Mouse (Mus musculus): ENCODE measurements around the gene Dnm2. TPM values are rescaled to one million over a fixed set of nuclear protein-coding genes. Genes with fewer than 3 reads are reported as not detected.

Gene Dnm2
- polyA plus RNA-seq, 1 experiment: 86.2 TPM

GRCm38 (mm10) chr9:21432066-21432465, 7.4 kb downstream of the Dnm2 start:
- no peak for TF ChIP-seq CTCF (IDR thresholded peaks at IDR 0.05; ENCODE audit: low read depth, low read length)
- TF ChIP-seq POLR2A (IDR thresholded peaks at IDR 0.05; ENCODE audit: insufficient read depth, low read length): no peak
- peak; percentile 60; the same call in 1 of the 2 replicates for TF ChIP-seq EP300 (IDR thresholded peaks at IDR 0.05; ENCODE audit: insufficient read depth, low read depth, low read length)
- Histone ChIP-seq H3K4me1 (ENCODE audit: control insufficient read depth, insufficient read depth, low read length) (peaks cover 6% of the 10 kb centered on the region), H3K9me3 (replicated peaks; ENCODE audit: control insufficient read depth, insufficient read depth, low read length, poor library complexity, severe bottlenecking) (no peaks in the 10 kb centered on the region), H3K36me3 (ENCODE audit: control insufficient read depth, insufficient read depth, low read length, poor library complexity, severe bottlenecking) (no peaks in the 10 kb centered on the region), H3K27ac (ENCODE audit: insufficient read depth, low read length) (peak overlapping the region; percentile 44), H3K27me3 (ENCODE audit: control insufficient read depth, insufficient read depth, low read length, poor library complexity, severe bottlenecking) (no peaks in the 10 kb centered on the region), H3K9ac (ENCODE audit: low read depth, poor library complexity, severe bottlenecking) (no peak overlapping the region), H3K4me3 (ENCODE audit: low read depth, low read length) (no peak overlapping the region)

GRCm38 (mm10) chr9:21433766-21434165, 9.1 kb downstream of the Dnm2 start:
- TF ChIP-seq POLR2A (IDR thresholded peaks at IDR 0.05; ENCODE audit: insufficient read depth, low read length): no peak
- no peak for TF ChIP-seq CTCF (IDR thresholded peaks at IDR 0.05; ENCODE audit: low read depth, low read length)
- TF ChIP-seq EP300 (IDR thresholded peaks at IDR 0.05; ENCODE audit: insufficient read depth, low read depth, low read length): no peak
- Histone ChIP-seq H3K27me3 (ENCODE audit: control insufficient read depth, insufficient read depth, low read length, poor library complexity, severe bottlenecking) (no peaks in the 10 kb centered on the region), H3K36me3 (ENCODE audit: control insufficient read depth, insufficient read depth, low read length, poor library complexity, severe bottlenecking) (no peaks in the 10 kb centered on the region), H3K4me3 (ENCODE audit: low read depth, low read length) (no peak overlapping the region), H3K27ac (ENCODE audit: insufficient read depth, low read length) (no peak overlapping the region), H3K4me1 (ENCODE audit: control insufficient read depth, insufficient read depth, low read length) (peaks cover 8% of the 10 kb centered on the region), H3K9me3 (replicated peaks; ENCODE audit: control insufficient read depth, insufficient read depth, low read length, poor library complexity, severe bottlenecking) (no peaks in the 10 kb centered on the region), H3K9ac (ENCODE audit: low read depth, poor library complexity, severe bottlenecking) (no peak overlapping the region)

GRCm38 (mm10) chr9:21434410-21434809, 9.7 kb downstream of the Dnm2 start:
- Histone ChIP-seq H3K4me1 (ENCODE audit: control insufficient read depth, insufficient read depth, low read length) (peaks cover 10% of the 10 kb centered on the region), H3K27me3 (ENCODE audit: control insufficient read depth, insufficient read depth, low read length, poor library complexity, severe bottlenecking) (no peaks in the 10 kb centered on the region), H3K4me3 (ENCODE audit: low read depth, low read length) (no peak overlapping the region), H3K27ac (ENCODE audit: insufficient read depth, low read length) (no peak overlapping the region), H3K9ac (ENCODE audit: low read depth, poor library complexity, severe bottlenecking) (no peak overlapping the region), H3K9me3 (replicated peaks; ENCODE audit: control insufficient read depth, insufficient read depth, low read length, poor library complexity, severe bottlenecking) (no peaks in the 10 kb centered on the region), H3K36me3 (ENCODE audit: control insufficient read depth, insufficient read depth, low read length, poor library complexity, severe bottlenecking) (no peaks in the 10 kb centered on the region)
- TF ChIP-seq POLR2A (IDR thresholded peaks at IDR 0.05; ENCODE audit: insufficient read depth, low read length) (no peak), CTCF (IDR thresholded peaks at IDR 0.05; ENCODE audit: low read depth, low read length) (no peak), EP300 (IDR thresholded peaks at IDR 0.05; ENCODE audit: insufficient read depth, low read depth, low read length) (no peak)

GRCm38 (mm10) chr9:21435777-21436635, 11.3 kb downstream of the Dnm2 start:
- TF ChIP-seq POLR2A (IDR thresholded peaks at IDR 0.05; ENCODE audit: insufficient read depth, low read length): no peak
- no peaks in the 10 kb centered on the region for H3K27me3 ChIP-seq (ENCODE audit: control insufficient read depth, insufficient read depth, low read length, poor library complexity, severe bottlenecking)
- H3K36me3 ChIP-seq (ENCODE audit: control insufficient read depth, insufficient read depth, low read length, poor library complexity, severe bottlenecking): no peaks in the 10 kb centered on the region
- H3K9ac ChIP-seq (ENCODE audit: low read depth, poor library complexity, severe bottlenecking): no peak overlapping the region
- H3K4me3 ChIP-seq (ENCODE audit: low read depth, low read length): no peak overlapping the region
- H3K27ac ChIP-seq (ENCODE audit: insufficient read depth, low read length): 0 out of 2 replicates have a peak overlapping the region, but pooled peaks have one; percentile 12
- H3K4me1 ChIP-seq (ENCODE audit: control insufficient read depth, insufficient read depth, low read length): peaks cover 19% of the 10 kb centered on the region
- no peaks in the 10 kb centered on the region for H3K9me3 ChIP-seq (replicated peaks; ENCODE audit: control insufficient read depth, insufficient read depth, low read length, poor library complexity, severe bottlenecking)

GRCm38 (mm10) chr9:21437577-21437976, 12.9 kb downstream of the Dnm2 start:
- H3K4me1 ChIP-seq (ENCODE audit: control insufficient read depth, insufficient read depth, low read length): peaks cover 19% of the 10 kb centered on the region
- no peak overlapping the region for H3K27ac ChIP-seq (ENCODE audit: insufficient read depth, low read length)
- H3K36me3 ChIP-seq (ENCODE audit: control insufficient read depth, insufficient read depth, low read length, poor library complexity, severe bottlenecking): no peaks in the 10 kb centered on the region
- no peaks in the 10 kb centered on the region for H3K27me3 ChIP-seq (ENCODE audit: control insufficient read depth, insufficient read depth, low read length, poor library complexity, severe bottlenecking)
- no peak overlapping the region for H3K9ac ChIP-seq (ENCODE audit: low read depth, poor library complexity, severe bottlenecking)
- H3K9me3 ChIP-seq (replicated peaks; ENCODE audit: control insufficient read depth, insufficient read depth, low read length, poor library complexity, severe bottlenecking): no peaks in the 10 kb centered on the region
- TF ChIP-seq CTCF (IDR thresholded peaks at IDR 0.05; ENCODE audit: low read depth, low read length) (no peak), POLR2A (IDR thresholded peaks at IDR 0.05; ENCODE audit: insufficient read depth, low read length) (no peak), EP300 (IDR thresholded peaks at IDR 0.05; ENCODE audit: insufficient read depth, low read depth, low read length) (no peak)
- H3K4me3 ChIP-seq (ENCODE audit: low read depth, low read length): no peak overlapping the region

GRCm38 (mm10) chr9:21438219-21438618, 13.5 kb downstream of the Dnm2 start:
- Histone ChIP-seq H3K4me1 (ENCODE audit: control insufficient read depth, insufficient read depth, low read length) (peaks cover 19% of the 10 kb centered on the region), H3K27ac (ENCODE audit: insufficient read depth, low read length) (no peak overlapping the region), H3K4me3 (ENCODE audit: low read depth, low read length) (no peak overlapping the region), H3K9me3 (replicated peaks; ENCODE audit: control insufficient read depth, insufficient read depth, low read length, poor library complexity, severe bottlenecking) (no peaks in the 10 kb centered on the region), H3K36me3 (ENCODE audit: control insufficient read depth, insufficient read depth, low read length, poor library complexity, severe bottlenecking) (no peaks in the 10 kb centered on the region), H3K9ac (ENCODE audit: low read depth, poor library complexity, severe bottlenecking) (no peak overlapping the region), H3K27me3 (ENCODE audit: control insufficient read depth, insufficient read depth, low read length, poor library complexity, severe bottlenecking) (no peaks in the 10 kb centered on the region)
- TF ChIP-seq EP300 (IDR thresholded peaks at IDR 0.05; ENCODE audit: insufficient read depth, low read depth, low read length): no peak
- no peak for TF ChIP-seq POLR2A (IDR thresholded peaks at IDR 0.05; ENCODE audit: insufficient read depth, low read length)
- no peak for TF ChIP-seq CTCF (IDR thresholded peaks at IDR 0.05; ENCODE audit: low read depth, low read length)
